Mouse (Mus musculus) liver, postnatal 0 days (tissue): ENCODE results near the gene Ampd2. TPM values are rescaled to one million over a fixed set of nuclear protein-coding genes. Genes with fewer than 3 reads are reported as not detected.
A peak's percentile ranks its signal among the peaks of the same experiment; 100 is the strongest.

ENCODE experiments used
- ATAC-seq: fragments of 200-750 bp; cut with Nextera tagmentation; 2 replicates; pipeline ENCODE4 v1.8.0; 2017; ENCODE audit warnings: mild to moderate bottlenecking, moderate library complexity
- DNase-seq: peaks from one replicate; pipeline ENCODE4 v3.0.0-alpha.2; 2016
- H3K27ac ChIP-seq: fragments of 300-500 bp; sonication (generic); 2 replicates; pipeline ENCODE4 v1.5.1; 2014; ENCODE audit warnings: antibody characterized with exemption, moderate library complexity, mild to moderate bottlenecking, low read depth
- H3K27me3 ChIP-seq: fragments of 300-500 bp; sonication (generic); 2 replicates; pipeline ENCODE4 v1.6.1; 2014; ENCODE audit warnings: low read length, control low read depth, mixed read lengths; ENCODE audit not compliant: insufficient read depth
- H3K36me3 ChIP-seq: fragments of 300-500 bp; sonication (generic); replicated peaks from 2 replicates; pipeline ENCODE4 v1.6.1; 2014; ENCODE audit warnings: mild to moderate bottlenecking, control low read depth, low read length, moderate library complexity, mixed read lengths; ENCODE audit not compliant: insufficient read depth
- H3K4me1 ChIP-seq: fragments of 300-500 bp; sonication (generic); 2 replicates; pipeline ENCODE4 v1.6.1; 2014; ENCODE audit warnings: antibody characterized with exemption, mild to moderate bottlenecking, control low read depth; ENCODE audit not compliant: insufficient read depth
- H3K4me2 ChIP-seq: fragments of 300-500 bp; sonication (generic); 2 replicates; pipeline ENCODE4 v1.6.1; 2014; ENCODE audit warnings: low read depth, mild to moderate bottlenecking, low read length, moderate library complexity, mixed read lengths
- H3K4me3 ChIP-seq: fragments of 300-500 bp; sonication (generic); 2 replicates; pipeline ENCODE4 v1.5.1; 2014; ENCODE audit warnings: low read depth, low read length
- H3K9ac ChIP-seq: fragments of 300-500 bp; sonication (generic); replicated peaks from 2 replicates; pipeline ENCODE4 v1.6.1; 2014; ENCODE audit warnings: mild to moderate bottlenecking, moderate library complexity
- H3K9me3 ChIP-seq: fragments of 300-500 bp; sonication (generic); 2 replicates; pipeline ENCODE4 v1.6.1; 2016; ENCODE audit warnings: mild to moderate bottlenecking, control low read depth, low read length, mixed read lengths
- CTCF ChIP-seq: sonication (generic); IDR thresholded peaks from 2 replicates; pipeline ENCODE4 v1.5.1; 2016; ENCODE audit warnings: antibody characterized with exemption, low read depth
- EP300 ChIP-seq: IDR thresholded peaks from 2 replicates; pipeline ENCODE4 v1.6.1; 2016; ENCODE audit warnings: antibody characterized with exemption, low read depth, mild to moderate bottlenecking
- WGBS: fragments of 180-500 bp; shearing (Covaris S2); extraction: QIAGEN DNeasy Blood & Tissue Kit; methylation state at CpG from one replicate; pipeline ENCODE4 v1.1.7; 2014; ENCODE audit not compliant: insufficient replicate concordance; 5-methylcytosine and 5-hydroxymethylcytosine counted together
- polyA plus RNA-seq: library from polyadenylated mRNA; unstranded; fragments of >200 nt; fragmentation: Nextera tagmentation; extraction: Ambion mirVana; gene quantifications from 2 replicates; pipeline ENCODE4 v1.2.1, GENCODE M21; 2015

Gene Ampd2
- polyA plus RNA-seq, 1 experiment from 2014 or later: 23.0 TPM

DNA sequence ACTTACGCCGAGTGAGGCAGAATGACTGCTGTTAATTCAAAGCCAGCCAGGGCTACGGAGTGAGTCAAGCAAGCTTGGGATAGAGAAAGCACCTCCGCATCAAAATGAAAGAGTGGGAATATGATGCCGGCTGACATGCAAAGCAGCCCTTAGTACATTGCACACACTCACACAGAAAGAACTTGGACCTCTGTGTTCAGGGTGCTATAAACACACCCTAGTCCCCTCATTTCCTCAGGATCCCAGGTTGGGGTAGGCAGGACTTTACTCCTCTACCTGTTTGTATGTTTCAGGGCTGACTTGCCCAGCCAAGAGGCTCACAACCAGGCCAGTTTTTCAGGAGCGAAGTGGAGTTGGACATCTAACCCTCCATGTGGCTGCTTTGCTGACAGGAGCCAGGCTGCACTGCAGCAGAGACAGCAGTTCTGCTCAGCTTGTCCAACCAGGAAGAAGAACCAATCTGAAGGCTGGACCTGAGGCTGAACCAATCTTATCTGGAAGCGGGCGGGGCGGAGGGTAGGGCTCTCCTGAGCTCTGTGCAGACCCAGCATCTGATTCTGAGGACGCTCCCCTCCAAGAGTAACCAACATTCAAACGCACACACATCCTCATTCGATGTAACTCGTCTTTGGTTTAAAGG lies 17.1 kb downstream of the Ampd2 start:
- Histone ChIP-seq H3K9me3 (no peaks in the 10 kb centered on the region), H3K27me3 (no peaks in the 10 kb centered on the region), H3K4me1 (peaks cover 25% of the 10 kb centered on the region), H3K27ac (peak overlapping the region; percentile 71), H3K9ac (no peak overlapping the region; the same call in 1 of the 2 replicates), H3K36me3 (peaks cover 4% of the 10 kb centered on the region), H3K4me2 (peak overlapping the region; percentile 65), H3K4me3 (no peak overlapping the region)
- peak; percentile 66 for ATAC-seq
- 44% methylated on average over 13 of the region's 13 CpGs for WGBS
- peak; percentile 60 for DNase-seq
- TF ChIP-seq CTCF (no peak), EP300 (no peak)

DNA sequence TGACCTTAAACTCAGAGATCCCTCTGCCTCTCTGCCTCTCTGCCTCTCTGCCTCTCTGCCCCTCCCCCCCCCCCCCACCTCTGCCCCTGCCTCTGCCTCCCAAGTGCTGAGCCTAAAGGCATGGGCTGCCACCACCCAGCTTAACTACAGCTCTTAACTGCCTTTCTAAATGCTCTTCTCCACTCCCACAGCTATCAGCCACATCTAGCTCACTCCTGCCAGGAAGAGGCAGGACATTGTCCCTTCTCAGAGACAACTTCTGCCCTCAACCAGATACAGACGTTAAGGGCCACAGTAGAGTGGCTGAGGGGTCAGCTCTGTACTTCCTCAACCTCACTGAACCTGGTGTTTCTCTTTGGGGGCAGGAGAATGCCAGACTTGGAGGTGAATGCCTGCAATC lies 17.6 kb downstream of the Ampd2 start:
- H3K9ac ChIP-seq: no peak overlapping the region; the same call in 1 of the 2 replicates
- peak overlapping the region; percentile 65; the same call in 1 of the 2 replicates for H3K4me2 ChIP-seq
- no peak overlapping the region for H3K4me3 ChIP-seq
- H3K27me3 ChIP-seq: no peaks in the 10 kb centered on the region
- peak overlapping the region; percentile 71 for H3K27ac ChIP-seq
- no peaks in the 10 kb centered on the region for H3K9me3 ChIP-seq
- DNase-seq (peak; percentile 9), ATAC-seq (no peak)
- no peaks in the 10 kb centered on the region; the same call in none of the 2 replicates for H3K36me3 ChIP-seq
- peaks cover 25% of the 10 kb centered on the region for H3K4me1 ChIP-seq
- 8% methylated on average over 1 of the region's 1 CpGs for WGBS
- TF ChIP-seq EP300 (no peak), CTCF (no peak)

DNA sequence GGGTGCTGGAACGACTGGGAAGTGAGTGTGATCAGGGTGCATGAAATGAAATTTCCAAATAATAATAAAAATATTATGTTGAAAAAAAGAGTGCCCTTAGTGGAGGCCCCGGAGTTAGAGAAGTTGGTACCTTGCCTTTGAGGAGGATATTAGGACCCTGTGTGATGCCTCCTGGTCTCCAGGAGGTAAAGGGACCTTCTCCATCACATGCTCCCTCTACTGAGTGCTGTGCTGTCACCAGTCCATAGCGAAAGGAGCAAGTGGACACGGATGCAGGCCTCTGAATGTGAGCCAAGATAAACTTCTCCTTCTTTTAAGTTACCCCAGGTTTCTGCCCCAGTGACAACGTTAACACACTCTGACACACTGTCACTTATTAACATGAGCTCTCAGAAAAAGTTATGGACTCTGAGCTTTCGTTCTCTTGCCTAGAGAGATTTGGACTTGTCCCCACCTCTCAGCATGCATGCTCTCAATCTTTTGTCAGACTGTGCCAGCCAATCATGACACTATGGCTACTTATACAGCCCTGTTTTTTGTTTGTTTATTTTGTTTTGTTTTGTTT lies 19.0 kb downstream of the Ampd2 start:
- no peak for DNase-seq
- Histone ChIP-seq H3K4me1 (peaks cover 25% of the 10 kb centered on the region), H3K36me3 (no peaks in the 10 kb centered on the region; the same call in 1 of the 2 replicates), H3K27ac (peak overlapping the region; percentile 71), H3K9me3 (no peaks in the 10 kb centered on the region), H3K27me3 (no peaks in the 10 kb centered on the region), H3K9ac (no peak overlapping the region), H3K4me2 (no peak overlapping the region), H3K4me3 (no peak overlapping the region)
- ATAC-seq: peak; percentile 78
- TF ChIP-seq CTCF (no peak), EP300 (no peak)
- 54% methylated on average over 6 of the region's 6 CpGs for WGBS

DNA sequence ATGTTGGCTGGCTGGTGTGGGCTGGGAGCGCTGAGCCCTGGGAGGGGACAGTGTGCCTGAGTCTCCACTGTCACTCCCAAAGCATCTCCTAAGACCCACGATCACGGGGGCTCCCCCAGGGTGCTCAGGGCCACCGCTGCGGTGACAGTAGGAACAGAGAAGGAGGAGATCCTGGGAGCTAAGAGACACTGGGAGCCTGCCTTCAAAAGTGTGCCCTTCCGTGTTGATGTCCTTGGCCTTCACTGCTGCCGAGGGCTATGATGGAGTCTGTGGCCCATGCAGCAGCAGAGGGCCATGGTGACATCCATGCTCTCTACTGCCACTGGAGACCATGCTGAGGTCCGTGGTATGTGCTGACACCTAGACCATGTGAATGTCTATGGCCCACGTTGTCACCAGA lies 20.9 kb downstream of the Ampd2 start:
- Histone ChIP-seq H3K36me3 (no peaks in the 10 kb centered on the region), H3K27me3 (no peaks in the 10 kb centered on the region), H3K9me3 (no peaks in the 10 kb centered on the region), H3K27ac (no peak overlapping the region), H3K4me3 (no peak overlapping the region), H3K9ac (no peak overlapping the region), H3K4me1 (peaks cover 20% of the 10 kb centered on the region), H3K4me2 (no peak overlapping the region)
- DNase-seq: peak; percentile 10
- WGBS: 76% methylated on average over 9 of the region's 9 CpGs
- no peak for TF ChIP-seq CTCF
- no peak for TF ChIP-seq EP300
- ATAC-seq: no peak

DNA sequence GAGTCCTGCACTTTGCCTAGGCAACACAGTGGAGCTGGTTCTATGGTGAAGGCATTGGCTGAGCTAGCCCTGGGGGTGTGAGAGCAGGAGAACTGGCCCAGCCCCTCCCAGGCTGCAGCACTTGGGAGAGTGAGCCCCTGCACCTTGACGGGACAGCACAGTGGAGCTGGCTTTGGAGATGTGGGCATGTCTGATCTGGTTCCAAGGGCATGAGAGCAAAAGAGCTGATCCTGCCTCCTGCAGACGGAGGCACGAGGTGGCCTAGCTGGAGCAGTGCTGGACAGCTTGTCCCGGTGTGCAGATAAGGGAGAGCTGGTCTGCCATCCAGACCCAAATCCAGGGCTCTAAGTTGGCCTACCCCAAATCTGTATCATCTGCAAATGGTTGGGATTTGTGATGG lies 21.8 kb downstream of the Ampd2 start:
- no peak overlapping the region for H3K4me2 ChIP-seq
- H3K9ac ChIP-seq: no peak overlapping the region
- H3K4me1 ChIP-seq: peaks cover 17% of the 10 kb centered on the region
- no peaks in the 10 kb centered on the region for H3K27me3 ChIP-seq
- H3K9me3 ChIP-seq: no peaks in the 10 kb centered on the region
- WGBS: 71% methylated on average over 4 of the region's 4 CpGs
- no peak overlapping the region for H3K27ac ChIP-seq
- no peak for TF ChIP-seq EP300
- TF ChIP-seq CTCF: no peak
- DNase-seq (no peak), ATAC-seq (no peak)
- H3K4me3 ChIP-seq: no peak overlapping the region
- H3K36me3 ChIP-seq: no peaks in the 10 kb centered on the region

DNA sequence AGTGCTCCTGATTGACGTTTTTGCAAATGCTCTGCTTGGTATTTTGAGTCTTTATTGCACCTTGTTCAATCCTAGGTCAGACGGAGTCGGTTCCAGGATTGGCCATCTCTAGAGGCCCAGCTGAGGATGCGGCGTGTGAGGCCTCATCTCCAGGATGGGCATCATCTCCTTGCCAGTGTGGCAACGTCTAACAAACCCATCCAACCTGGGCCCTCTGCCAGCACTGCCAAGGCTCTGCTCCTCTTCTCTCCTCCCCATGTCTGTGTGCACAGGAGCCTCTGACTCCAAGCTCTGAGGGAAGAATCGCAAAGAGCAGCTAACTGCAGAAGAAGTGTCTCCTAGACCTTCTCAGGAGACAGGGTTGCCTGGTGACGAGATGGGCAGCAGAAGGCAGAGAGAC lies 23.8 kb downstream of the Ampd2 start:
- 88% methylated on average over 8 of the region's 8 CpGs for WGBS
- Histone ChIP-seq H3K27ac (no peak overlapping the region), H3K9me3 (no peaks in the 10 kb centered on the region), H3K4me1 (peaks cover 4% of the 10 kb centered on the region; the same call in 1 of the 2 replicates), H3K36me3 (no peaks in the 10 kb centered on the region), H3K4me3 (no peak overlapping the region), H3K27me3 (no peaks in the 10 kb centered on the region), H3K4me2 (no peak overlapping the region), H3K9ac (no peak overlapping the region)
- DNase-seq (no peak), ATAC-seq (no peak)
- TF ChIP-seq CTCF (no peak), EP300 (no peak)
